Mouse (Mus musculus): ENCODE results near the gene Cadm2. TPM values are rescaled to one million over a fixed set of nuclear protein-coding genes. Genes with fewer than 3 reads are reported as not detected.

Cadm2 gene
- polyA plus RNA-seq, 1 experiment from 2014 or later = 46.9 TPM

DNA sequence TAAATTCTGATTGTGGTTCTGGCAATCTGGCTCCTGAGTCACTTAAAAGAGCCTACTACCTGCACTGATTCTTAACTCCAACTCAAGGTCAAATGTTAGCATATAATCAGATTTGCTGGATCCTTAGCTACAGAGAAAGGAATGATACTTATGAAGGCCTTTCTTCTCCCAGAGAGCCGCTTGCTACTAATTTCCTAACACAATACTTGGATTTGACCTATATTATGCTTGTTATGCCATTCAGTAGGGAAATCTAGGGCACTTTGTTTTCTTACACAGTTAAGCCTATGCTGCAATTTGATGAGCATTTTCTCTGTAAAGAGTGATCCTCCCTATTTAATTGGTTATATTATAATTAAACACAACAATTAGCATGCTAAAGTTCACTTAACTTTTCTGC, 394.0 kb downstream of the Cadm2 start:
- H3K4me1 ChIP-seq (replicated peaks; ENCODE audit: control insufficient read depth, insufficient read depth, low read length) = no peaks in the 10 kb centered on the region
- ATAC-seq = no peak
- H3K27ac ChIP-seq (ENCODE audit: low read length) = no peak overlapping the region
- WGBS = 69% methylated on average over 1 of the region's 1 CpGs
- no peak overlapping the region for H3K9ac ChIP-seq (replicated peaks; ENCODE audit: low read depth, low read length)
- H3K4me3 ChIP-seq (replicated peaks; ENCODE audit: low read length) = no peak overlapping the region
- H3K36me3 ChIP-seq (ENCODE audit: control insufficient read depth, insufficient read depth) = no peaks in the 10 kb centered on the region
- no peaks in the 10 kb centered on the region for H3K9me3 ChIP-seq (ENCODE audit: control insufficient read depth, low read length)
- H3K27me3 ChIP-seq (replicated peaks; ENCODE audit: control insufficient read depth, insufficient read depth, low read length) = no peaks in the 10 kb centered on the region
- H3K4me2 ChIP-seq (ENCODE audit: low read length) = no peak overlapping the region

DNA sequence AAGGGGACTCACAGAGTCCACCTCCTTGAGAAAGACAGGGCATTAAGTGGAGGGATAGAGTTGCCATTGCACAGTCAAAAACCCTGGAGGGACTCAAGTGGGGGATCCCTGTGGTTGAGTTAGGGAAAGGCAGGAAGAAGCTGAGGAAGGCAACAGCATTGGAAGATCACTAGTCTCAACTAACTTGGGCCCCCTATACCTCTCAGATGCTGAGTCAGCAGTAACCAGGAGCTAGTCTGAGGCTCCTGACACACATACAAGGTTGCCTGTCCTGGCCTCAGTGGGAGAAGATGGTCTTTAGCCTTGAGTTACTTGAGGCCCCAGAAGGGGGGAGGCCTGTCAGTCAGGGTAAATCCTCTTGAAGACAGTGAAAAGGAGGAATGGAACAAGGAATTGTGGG, 417.4 kb downstream of the Cadm2 start:
- no peaks in the 10 kb centered on the region for H3K27me3 ChIP-seq (replicated peaks; ENCODE audit: control insufficient read depth, insufficient read depth, low read length)
- no peak overlapping the region for H3K27ac ChIP-seq (ENCODE audit: low read length)
- no peak for ATAC-seq
- no peaks in the 10 kb centered on the region for H3K4me1 ChIP-seq (replicated peaks; ENCODE audit: control insufficient read depth, insufficient read depth, low read length)
- no peak overlapping the region for H3K4me3 ChIP-seq (replicated peaks; ENCODE audit: low read length)
- no peaks in the 10 kb centered on the region for H3K9me3 ChIP-seq (ENCODE audit: control insufficient read depth, low read length)
- no peak overlapping the region for H3K4me2 ChIP-seq (ENCODE audit: low read length)
- H3K9ac ChIP-seq (replicated peaks; ENCODE audit: low read depth, low read length) = no peak overlapping the region
- H3K36me3 ChIP-seq (ENCODE audit: control insufficient read depth, insufficient read depth) = no peaks in the 10 kb centered on the region

DNA sequence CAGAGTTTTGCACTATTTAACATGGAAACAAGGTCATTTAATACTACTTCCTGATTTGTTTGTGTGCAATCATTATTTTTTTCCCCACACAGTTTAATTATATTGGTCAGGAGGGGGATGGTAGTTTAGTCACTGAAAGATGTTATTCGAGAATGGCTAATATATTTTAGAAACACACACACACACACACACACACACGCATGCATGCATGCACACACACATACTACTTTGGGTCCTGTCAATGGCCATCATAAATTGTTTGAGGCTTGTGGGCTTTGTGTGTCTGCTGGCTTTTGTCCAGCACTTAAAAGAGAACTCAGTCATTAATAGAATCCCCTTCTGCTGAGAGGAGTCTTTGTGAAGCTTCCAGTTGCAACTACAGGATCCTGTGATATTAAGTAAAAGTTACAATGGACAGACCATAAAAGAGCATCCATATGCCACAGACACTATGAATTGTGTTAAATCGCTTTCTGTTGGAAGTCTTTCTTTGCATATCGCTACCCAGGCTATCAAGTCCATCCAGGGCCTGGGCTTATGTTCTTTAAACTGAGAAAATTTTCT, 427.8 kb downstream of the Cadm2 start:
- Histone ChIP-seq H3K4me1 (replicated peaks; ENCODE audit: control insufficient read depth, insufficient read depth, low read length) (peaks cover 3% of the 10 kb centered on the region; the same call in 1 of the 2 replicates), H3K27ac (ENCODE audit: low read length) (no peak overlapping the region), H3K9me3 (ENCODE audit: control insufficient read depth, low read length) (no peaks in the 10 kb centered on the region), H3K9ac (replicated peaks; ENCODE audit: low read depth, low read length) (no peak overlapping the region), H3K27me3 (replicated peaks; ENCODE audit: control insufficient read depth, insufficient read depth, low read length) (no peaks in the 10 kb centered on the region), H3K4me3 (replicated peaks; ENCODE audit: low read length) (no peak overlapping the region), H3K4me2 (ENCODE audit: low read length) (no peak overlapping the region), H3K36me3 (ENCODE audit: control insufficient read depth, insufficient read depth) (no peaks in the 10 kb centered on the region)
- no peak for ATAC-seq
- WGBS = 35% methylated on average over 4 of the region's 4 CpGs

DNA sequence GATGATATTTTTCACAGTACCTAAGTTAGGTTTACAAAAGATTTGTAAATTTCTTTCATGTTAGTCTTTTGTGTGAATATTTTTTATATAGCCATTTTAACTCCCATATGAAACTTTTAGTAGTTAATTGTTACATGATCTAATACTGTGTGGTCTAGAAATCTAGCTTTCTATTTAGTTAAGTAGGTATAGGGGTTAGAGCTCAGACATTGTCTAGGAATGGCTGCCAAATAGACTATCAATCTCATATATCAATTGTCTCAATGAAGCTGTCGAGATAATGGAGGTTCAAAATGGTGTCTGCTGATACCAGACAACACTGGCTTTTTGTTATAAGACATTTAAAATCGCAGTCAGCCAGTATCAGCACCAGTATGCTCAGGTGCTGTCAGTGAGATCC, 428.3 kb downstream of the Cadm2 start:
- WGBS = 60% methylated on average over 2 of the region's 2 CpGs
- no peak overlapping the region for H3K4me3 ChIP-seq (replicated peaks; ENCODE audit: low read length)
- H3K4me2 ChIP-seq (ENCODE audit: low read length) = no peak overlapping the region
- no peaks in the 10 kb centered on the region for H3K27me3 ChIP-seq (replicated peaks; ENCODE audit: control insufficient read depth, insufficient read depth, low read length)
- no peaks in the 10 kb centered on the region for H3K36me3 ChIP-seq (ENCODE audit: control insufficient read depth, insufficient read depth)
- no peak overlapping the region for H3K27ac ChIP-seq (ENCODE audit: low read length)
- H3K9me3 ChIP-seq (ENCODE audit: control insufficient read depth, low read length) = no peaks in the 10 kb centered on the region
- peaks cover 3% of the 10 kb centered on the region; the same call in 1 of the 2 replicates for H3K4me1 ChIP-seq (replicated peaks; ENCODE audit: control insufficient read depth, insufficient read depth, low read length)
- ATAC-seq = 0 out of 2 replicates have a peak, but pooled peaks have one; percentile 38
- H3K9ac ChIP-seq (replicated peaks; ENCODE audit: low read depth, low read length) = no peak overlapping the region

DNA sequence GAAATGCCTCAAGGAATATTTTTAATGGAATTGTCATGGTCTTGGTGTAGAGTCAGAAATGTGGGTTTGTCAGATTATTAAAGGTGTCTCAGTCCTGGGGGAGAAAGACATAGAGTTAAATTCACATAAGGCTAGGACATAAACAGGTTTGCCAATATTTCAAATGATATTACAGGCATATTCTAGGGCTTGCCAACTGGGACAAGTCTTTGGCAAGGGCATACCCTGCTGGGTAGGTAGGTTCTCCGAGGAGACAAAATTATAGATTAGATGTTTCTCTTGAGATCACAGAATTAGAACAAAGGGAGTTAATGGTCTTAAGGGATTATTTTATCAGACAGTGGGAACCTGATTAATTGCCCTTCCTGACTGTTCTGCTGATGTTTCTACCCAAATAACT, 434.4 kb downstream of the Cadm2 start:
- Histone ChIP-seq H3K9me3 (ENCODE audit: control insufficient read depth, low read length) (no peaks in the 10 kb centered on the region), H3K9ac (replicated peaks; ENCODE audit: low read depth, low read length) (no peak overlapping the region), H3K4me1 (replicated peaks; ENCODE audit: control insufficient read depth, insufficient read depth, low read length) (no peaks in the 10 kb centered on the region), H3K27me3 (replicated peaks; ENCODE audit: control insufficient read depth, insufficient read depth, low read length) (no peaks in the 10 kb centered on the region), H3K27ac (ENCODE audit: low read length) (no peak overlapping the region), H3K36me3 (ENCODE audit: control insufficient read depth, insufficient read depth) (no peaks in the 10 kb centered on the region), H3K4me2 (ENCODE audit: low read length) (no peak overlapping the region), H3K4me3 (replicated peaks; ENCODE audit: low read length) (no peak overlapping the region)
- WGBS = 55% methylated on average over 1 of the region's 1 CpGs
- no peak for ATAC-seq

DNA sequence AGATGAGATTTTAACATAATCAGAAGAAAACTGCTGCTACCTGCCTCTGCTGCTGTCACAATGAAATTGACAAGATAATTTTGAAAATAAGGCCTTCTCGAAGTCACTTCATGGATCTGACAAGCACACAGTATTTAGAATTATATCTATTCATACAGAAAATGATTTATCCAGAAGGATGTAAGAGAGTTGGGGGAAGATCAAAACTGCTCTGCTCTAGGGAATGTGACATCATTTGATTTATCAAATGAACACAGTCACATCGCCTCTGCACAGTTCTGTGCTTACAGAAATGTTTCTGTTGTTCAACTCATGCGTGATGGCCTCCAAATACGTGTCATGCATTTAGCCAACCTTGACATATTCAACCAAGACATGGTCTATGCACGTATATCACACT, 437.8 kb downstream of the Cadm2 start:
- H3K9ac ChIP-seq (replicated peaks; ENCODE audit: low read depth, low read length) = no peak overlapping the region
- 72% methylated on average over 5 of the region's 5 CpGs for WGBS
- H3K4me1 ChIP-seq (replicated peaks; ENCODE audit: control insufficient read depth, insufficient read depth, low read length) = no peaks in the 10 kb centered on the region
- H3K4me3 ChIP-seq (replicated peaks; ENCODE audit: low read length) = no peak overlapping the region
- no peak overlapping the region for H3K4me2 ChIP-seq (ENCODE audit: low read length)
- H3K9me3 ChIP-seq (ENCODE audit: control insufficient read depth, low read length) = no peaks in the 10 kb centered on the region
- H3K36me3 ChIP-seq (ENCODE audit: control insufficient read depth, insufficient read depth) = no peaks in the 10 kb centered on the region
- H3K27me3 ChIP-seq (replicated peaks; ENCODE audit: control insufficient read depth, insufficient read depth, low read length) = no peaks in the 10 kb centered on the region
- peak; percentile 80 for ATAC-seq
- no peak overlapping the region for H3K27ac ChIP-seq (ENCODE audit: low read length)

DNA sequence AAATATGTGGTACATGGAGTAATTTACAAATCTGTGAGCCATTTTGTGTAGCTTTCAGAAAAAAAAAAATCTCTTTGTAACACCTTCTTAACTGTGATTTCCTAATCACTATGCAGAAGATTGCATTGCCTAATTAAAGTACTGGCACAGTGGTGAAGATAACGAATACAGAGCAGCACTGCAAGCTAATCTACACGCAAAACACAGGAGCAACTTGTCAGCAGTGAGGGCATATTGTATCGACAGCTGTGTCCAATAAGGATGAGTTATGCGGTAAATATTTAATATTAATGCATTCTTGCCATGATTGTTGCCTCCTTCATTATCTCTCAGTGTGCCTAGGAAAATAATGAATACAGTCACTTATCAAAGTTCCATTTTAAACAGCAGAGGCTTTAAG, 445.3 kb downstream of the Cadm2 start:
- Histone ChIP-seq H3K9me3 (ENCODE audit: control insufficient read depth, low read length) (no peaks in the 10 kb centered on the region), H3K4me2 (ENCODE audit: low read length) (no peak overlapping the region), H3K36me3 (ENCODE audit: control insufficient read depth, insufficient read depth) (no peaks in the 10 kb centered on the region), H3K4me1 (replicated peaks; ENCODE audit: control insufficient read depth, insufficient read depth, low read length) (peaks cover 2% of the 10 kb centered on the region; the same call in 1 of the 2 replicates), H3K4me3 (replicated peaks; ENCODE audit: low read length) (no peak overlapping the region), H3K9ac (replicated peaks; ENCODE audit: low read depth, low read length) (no peak overlapping the region), H3K27me3 (replicated peaks; ENCODE audit: control insufficient read depth, insufficient read depth, low read length) (no peaks in the 10 kb centered on the region), H3K27ac (ENCODE audit: low read length) (no peak overlapping the region)
- peak; percentile 96 for ATAC-seq
- WGBS = 22% methylated on average over 4 of the region's 4 CpGs

DNA sequence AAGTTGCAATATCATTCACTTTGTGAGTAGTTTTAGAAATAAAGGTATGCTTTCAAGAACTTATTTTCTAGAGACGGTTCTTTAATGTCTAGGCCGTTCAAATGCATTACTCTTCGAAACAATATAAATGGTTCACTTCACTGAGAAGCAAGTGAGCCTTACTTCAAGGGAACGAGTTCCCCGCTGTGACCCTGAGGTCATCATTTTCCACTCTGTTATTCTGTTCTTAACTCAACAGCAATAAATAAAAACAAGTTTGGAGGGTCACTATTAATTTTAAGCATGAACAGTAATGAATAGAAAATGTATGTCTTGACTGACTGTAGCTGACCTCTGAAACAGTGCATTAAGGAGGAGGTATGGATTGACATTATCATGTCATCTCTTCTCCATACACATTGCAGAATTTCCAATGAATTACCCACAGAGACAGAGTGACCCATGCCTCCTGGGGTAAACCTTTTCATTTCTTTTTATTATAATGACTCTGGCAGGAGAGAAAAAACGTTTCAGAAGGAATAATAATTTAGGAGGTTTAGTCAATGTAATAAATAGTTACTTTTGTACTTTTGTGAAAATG, 458.4 kb downstream of the Cadm2 start:
- Histone ChIP-seq H3K9me3 (ENCODE audit: control insufficient read depth, low read length) (no peaks in the 10 kb centered on the region), H3K27ac (ENCODE audit: low read length) (no peak overlapping the region), H3K4me3 (replicated peaks; ENCODE audit: low read length) (no peak overlapping the region), H3K4me2 (ENCODE audit: low read length) (no peak overlapping the region), H3K4me1 (replicated peaks; ENCODE audit: control insufficient read depth, insufficient read depth, low read length) (no peaks in the 10 kb centered on the region), H3K36me3 (ENCODE audit: control insufficient read depth, insufficient read depth) (no peaks in the 10 kb centered on the region), H3K9ac (replicated peaks; ENCODE audit: low read depth, low read length) (no peak overlapping the region), H3K27me3 (replicated peaks; ENCODE audit: control insufficient read depth, insufficient read depth, low read length) (no peaks in the 10 kb centered on the region)
- ATAC-seq = no peak
- 37% methylated on average over 6 of the region's 6 CpGs for WGBS

DNA sequence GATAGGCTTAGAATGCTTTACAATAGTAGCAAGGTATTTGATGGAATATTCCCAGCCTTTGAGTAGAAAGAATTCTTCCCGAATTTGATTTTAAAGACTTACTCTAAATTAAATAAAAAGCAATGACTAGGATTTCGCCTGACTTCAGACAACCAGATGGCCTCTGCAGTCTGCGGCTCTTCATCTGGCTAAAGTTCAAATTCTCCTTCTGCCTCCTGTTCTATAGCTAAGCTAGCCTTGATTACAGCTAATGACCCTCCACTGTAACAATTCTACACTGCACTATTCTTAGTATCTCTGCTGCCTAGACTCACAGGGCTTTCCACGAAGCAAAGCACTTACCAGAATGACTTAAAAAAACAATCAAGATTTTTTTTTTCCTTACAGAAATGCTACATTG, 495.9 kb downstream of the Cadm2 start:
- Histone ChIP-seq H3K9me3 (ENCODE audit: control insufficient read depth, low read length) (no peaks in the 10 kb centered on the region), H3K36me3 (ENCODE audit: control insufficient read depth, insufficient read depth) (no peaks in the 10 kb centered on the region), H3K27me3 (replicated peaks; ENCODE audit: control insufficient read depth, insufficient read depth, low read length) (no peaks in the 10 kb centered on the region), H3K4me3 (replicated peaks; ENCODE audit: low read length) (no peak overlapping the region), H3K27ac (ENCODE audit: low read length) (peak overlapping the region; percentile 12; the same call in 1 of the 2 replicates), H3K4me2 (ENCODE audit: low read length) (no peak overlapping the region), H3K4me1 (replicated peaks; ENCODE audit: control insufficient read depth, insufficient read depth, low read length) (no peaks in the 10 kb centered on the region; the same call in none of the 2 replicates), H3K9ac (replicated peaks; ENCODE audit: low read depth, low read length) (no peak overlapping the region)
- 55% methylated on average over 4 of the region's 4 CpGs for WGBS
- peak; percentile 80 for ATAC-seq

DNA sequence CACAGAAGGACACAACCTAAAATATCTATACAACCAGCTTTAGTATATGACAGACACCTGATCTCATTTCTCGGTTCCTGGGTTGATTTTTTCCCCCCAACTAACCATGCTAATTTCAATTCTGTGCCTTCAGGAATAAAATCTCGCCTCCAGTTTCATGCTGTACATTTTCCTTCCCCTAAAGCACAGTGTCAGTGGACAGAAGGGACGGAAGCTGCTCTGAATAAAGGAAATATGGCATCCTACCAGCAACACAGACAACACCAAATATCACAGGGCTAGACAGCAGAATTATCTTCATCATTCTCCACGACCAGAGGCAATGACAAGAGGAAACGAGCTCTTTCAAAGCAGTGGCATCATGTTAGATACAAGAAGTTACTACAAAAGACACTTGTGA, 498.2 kb downstream of the Cadm2 start:
- ATAC-seq = no peak
- H3K9me3 ChIP-seq (ENCODE audit: control insufficient read depth, low read length) = no peaks in the 10 kb centered on the region
- no peak overlapping the region for H3K4me2 ChIP-seq (ENCODE audit: low read length)
- no peaks in the 10 kb centered on the region; the same call in 1 of the 2 replicates for H3K4me1 ChIP-seq (replicated peaks; ENCODE audit: control insufficient read depth, insufficient read depth, low read length)
- H3K9ac ChIP-seq (replicated peaks; ENCODE audit: low read depth, low read length) = no peak overlapping the region
- H3K36me3 ChIP-seq (ENCODE audit: control insufficient read depth, insufficient read depth) = no peaks in the 10 kb centered on the region
- no peak overlapping the region for H3K27ac ChIP-seq (ENCODE audit: low read length)
- H3K4me3 ChIP-seq (replicated peaks; ENCODE audit: low read length) = no peak overlapping the region
- H3K27me3 ChIP-seq (replicated peaks; ENCODE audit: control insufficient read depth, insufficient read depth, low read length) = no peaks in the 10 kb centered on the region
- 63% methylated on average over 5 of the region's 5 CpGs for whole genome bisulfite sequencing
